Mouse (Mus musculus) brown adipose tissue, adult 24 weeks (tissue): ENCODE results near the gene Tmem150b. TPM values are rescaled to one million over a fixed set of nuclear protein-coding genes. Genes with fewer than 3 reads are reported as not detected.

Experiments used
- H3K27ac ChIP-seq: fragments of 200-500 bp; replicated peaks from 2 replicates; pipeline ENCODE4 v1.5.1; 2012; ENCODE audit warnings: low read depth, mild to moderate bottlenecking, low read length
- H3K4me1 ChIP-seq: fragments of 200-500 bp; 2 replicates; pipeline ENCODE4 v1.6.1; 2012; ENCODE audit warnings: low read length, mixed read lengths; ENCODE audit not compliant: control insufficient read depth, insufficient read depth, insufficient read length
- H3K4me3 ChIP-seq: fragments of 200-500 bp; 2 replicates; pipeline ENCODE4 v1.5.1; 2012; ENCODE audit warnings: low read depth, mild to moderate bottlenecking, low read length, moderate library complexity; ENCODE audit not compliant: insufficient read depth
- polyA plus RNA-seq: library from polyadenylated mRNA; stranded (reverse); fragments of >200 nt; gene quantifications from 2 replicates; pipeline ENCODE4 v1.2.4, GENCODE M21; 2012; ENCODE audit not compliant: missing spikeins, insufficient read depth, insufficient read length

Tmem150b gene
- polyA plus RNA-seq, 1 experiment: not detected

GRCm38 (mm10) chr7:4693004-4693403 lies 32.0 kb downstream of the Tmem150b start:
- H3K4me1 ChIP-seq: no peaks in the 10 kb centered on the region
- no peak overlapping the region for H3K4me3 ChIP-seq
- no peak overlapping the region for H3K27ac ChIP-seq

GRCm38 (mm10) chr7:4690951-4691653 lies 33.9 kb downstream of the Tmem150b start:
- Histone ChIP-seq H3K27ac (no peak overlapping the region), H3K4me3 (peak overlapping the region; percentile 18; the same call in 1 of the 2 replicates), H3K4me1 (no peaks in the 10 kb centered on the region)

DNA sequence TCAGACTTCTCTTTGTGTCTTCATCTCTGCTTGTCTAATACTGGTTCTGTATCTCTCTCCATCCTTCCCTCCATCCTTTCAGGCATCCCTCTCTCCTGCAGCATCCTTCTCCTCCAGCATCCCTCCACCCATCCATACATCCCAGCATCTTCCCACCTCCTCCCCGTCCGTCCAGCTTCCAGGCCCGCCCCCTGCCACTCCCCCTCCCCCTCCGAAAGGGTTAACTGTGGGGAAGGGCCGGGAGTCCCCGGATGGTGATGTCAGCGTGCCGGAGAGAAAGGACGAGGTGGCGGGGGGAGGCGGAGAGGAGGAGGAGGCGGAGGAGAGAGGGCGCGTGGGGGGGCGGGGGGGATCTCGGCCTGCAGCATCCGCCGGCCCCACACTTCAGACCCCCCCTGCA lies 34.7 kb downstream of the Tmem150b start, which contains the start of gene Brsk1:
Gene Brsk1, plus strand, starts transcription at position 218 of the 400 bp plus-strand sequence.
- Histone ChIP-seq H3K4me3 (peak within 1 kb of the TSS; percentile 18; the same call in 1 of the 2 replicates), H3K27ac (no peak within 1 kb of the TSS), H3K4me1 (no peaks in the 10 kb centered on the region)

DNA sequence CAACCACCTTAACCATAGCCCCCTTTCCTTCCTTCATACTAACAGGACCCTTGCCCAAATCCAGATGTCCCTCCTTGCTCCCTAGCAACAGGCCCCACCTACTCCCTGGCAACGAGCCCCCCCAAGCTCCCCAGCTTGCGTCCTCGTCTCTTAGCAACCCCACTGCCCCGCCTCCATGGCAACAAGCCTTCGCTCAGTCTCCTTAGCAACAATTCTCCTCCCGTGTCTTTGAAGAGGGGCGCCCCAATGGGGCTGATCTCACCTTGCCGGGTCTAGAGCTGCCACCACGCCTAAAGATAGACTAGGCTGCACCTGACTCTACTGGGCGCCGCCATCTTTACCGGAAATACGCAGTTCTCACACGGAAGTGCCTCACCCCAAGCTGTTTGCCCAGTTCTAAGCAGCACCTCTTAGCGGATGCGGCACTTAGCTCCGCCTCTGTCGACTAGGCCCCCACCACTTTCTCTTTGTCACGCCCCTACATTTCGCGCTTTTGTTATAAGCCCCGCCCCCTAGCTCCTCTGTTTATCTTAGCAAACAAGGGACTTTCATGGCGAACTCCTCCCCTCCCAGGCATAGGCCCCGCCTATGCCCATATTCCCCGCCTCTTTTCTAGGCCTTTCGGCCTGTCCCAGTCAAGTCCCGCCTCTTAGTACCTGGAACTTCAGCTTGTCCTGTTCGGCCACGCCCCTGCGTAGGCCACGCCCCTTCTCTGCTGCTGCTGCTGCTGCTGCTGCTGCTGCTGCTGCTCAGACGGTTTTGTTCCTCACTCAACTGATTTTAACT lies 40.2 kb downstream of the Tmem150b start, which contains the start of gene Hspbp1:
Gene Hspbp1, minus strand, starts transcription at position 437 of the 786 bp plus-strand sequence.
- H3K4me3 ChIP-seq: peak within 1 kb of the TSS; percentile 74
- peak within 1 kb of the TSS; percentile 53 for H3K27ac ChIP-seq
- H3K4me1 ChIP-seq: peaks cover 6% of the 10 kb centered on the region

DNA sequence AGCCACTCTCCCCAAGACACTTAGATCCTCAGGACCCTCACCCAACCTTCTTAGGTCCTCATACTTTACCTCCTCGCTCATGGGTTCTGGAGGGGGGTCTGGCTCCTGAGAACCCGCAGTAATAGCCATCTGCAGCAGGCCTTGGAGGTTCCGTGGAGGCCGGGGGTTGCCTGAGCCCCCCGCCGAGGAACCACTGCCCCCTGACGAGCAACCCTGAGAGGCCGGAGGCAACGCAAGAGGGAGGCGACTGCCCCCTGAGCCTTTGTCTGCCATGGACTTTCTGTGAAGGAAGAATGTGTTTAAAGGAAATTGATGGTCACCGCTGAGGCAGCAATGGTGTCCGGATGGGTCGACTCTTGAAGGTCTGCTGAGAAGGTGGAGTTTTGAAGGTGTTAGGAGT lies 40.8 kb downstream of the Tmem150b start:
- Histone ChIP-seq H3K27ac (peak overlapping the region; percentile 53), H3K4me3 (peak overlapping the region; percentile 74), H3K4me1 (peaks cover 6% of the 10 kb centered on the region)

- peaks cover 6% of the 10 kb centered on the region for H3K4me1 ChIP-seq
- H3K4me3 ChIP-seq: no peak overlapping the region
Measured at GRCm38 (mm10) chr7:4683307-4683706, 41.7 kb downstream of the Tmem150b start.

DNA sequence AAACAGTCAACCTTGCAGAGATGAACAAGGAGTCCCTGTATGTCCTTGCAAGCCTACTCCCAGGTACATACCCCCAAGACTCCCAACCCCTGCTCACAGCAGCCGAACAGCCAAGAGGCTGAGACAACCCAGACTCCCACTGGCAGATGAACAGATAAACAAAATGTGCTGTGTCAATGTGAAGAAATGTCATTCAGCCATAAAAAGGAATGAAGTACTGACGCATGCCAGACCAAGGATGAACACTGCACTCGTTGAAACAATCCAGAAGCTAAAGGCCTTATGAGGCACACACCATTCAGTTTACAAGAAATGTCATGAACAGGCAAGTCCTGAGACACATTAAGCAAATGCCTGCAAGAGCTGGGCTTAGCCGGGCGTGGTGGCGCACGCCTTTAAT lies 49.8 kb downstream of the Tmem150b start:
- no peaks in the 10 kb centered on the region for H3K4me1 ChIP-seq
- H3K27ac ChIP-seq: no peak overlapping the region
- H3K4me3 ChIP-seq: no peak overlapping the region

More at GRCm38 (mm10) chr7:4683307-4683706, 41.7 kb downstream of the Tmem150b start:
- H3K27ac ChIP-seq: no peak overlapping the region

DNA sequence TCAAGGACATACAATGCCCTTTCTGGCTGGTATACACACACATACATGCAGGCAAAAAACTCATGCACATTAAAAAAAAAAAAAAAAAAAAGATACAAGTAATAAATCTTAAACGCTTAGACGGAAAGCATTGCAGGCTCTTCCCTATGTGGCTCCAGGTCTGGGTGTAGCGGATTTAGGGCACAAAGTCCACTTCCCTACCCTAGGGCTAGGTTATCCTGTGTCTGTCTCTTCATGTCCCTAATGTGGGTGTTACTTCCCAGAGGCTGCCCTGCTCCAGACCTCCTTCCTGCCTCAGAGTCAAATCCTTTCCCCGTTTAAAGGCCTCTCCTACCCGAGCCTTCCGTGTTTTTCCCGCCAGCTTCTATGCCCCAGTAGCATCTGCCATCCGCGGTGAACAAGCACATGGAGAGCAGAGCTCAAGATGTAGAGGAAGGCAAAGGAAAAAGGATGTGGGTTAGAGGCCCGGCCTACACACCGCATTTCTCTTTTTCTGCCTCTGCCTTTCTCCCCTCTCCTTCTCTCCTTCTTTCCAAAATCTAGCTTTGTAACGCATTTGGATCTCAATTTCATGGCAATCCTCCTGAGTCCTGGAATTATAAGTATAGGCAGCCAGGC lies 50.8 kb downstream of the Tmem150b start:
- H3K4me3 ChIP-seq: no peak overlapping the region

DNA sequence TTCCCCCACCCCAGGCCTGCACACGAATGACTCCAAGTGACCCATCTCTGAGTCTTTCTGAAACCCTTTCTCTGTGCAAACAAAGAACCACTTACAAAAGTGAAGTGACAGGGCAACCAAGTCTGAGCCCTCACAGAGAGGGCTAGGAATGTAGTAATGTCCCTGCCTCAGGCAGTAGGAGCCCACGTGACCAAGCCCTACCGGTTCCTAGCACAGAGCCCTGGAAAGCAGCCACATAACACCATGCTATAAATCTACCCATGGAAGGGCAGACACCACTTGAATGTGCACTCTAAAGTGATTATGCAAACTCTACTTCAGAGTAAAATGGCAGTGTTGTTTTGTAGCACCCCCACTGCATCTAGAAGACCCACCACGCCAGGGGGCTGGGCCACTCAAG lies 53.1 kb downstream of the Tmem150b start:
- Histone ChIP-seq H3K4me1 (no peaks in the 10 kb centered on the region), H3K27ac (no peak overlapping the region), H3K4me3 (no peak overlapping the region)

More for the DNA sequence above, 50.8 kb downstream of the Tmem150b start:
- H3K4me1 ChIP-seq: no peaks in the 10 kb centered on the region
- H3K27ac ChIP-seq: no peak overlapping the region

- Histone ChIP-seq H3K4me3 (no peak overlapping the region), H3K4me1 (no peaks in the 10 kb centered on the region), H3K27ac (no peak overlapping the region)
Measured at GRCm38 (mm10) chr7:4670655-4671255, 54.3 kb downstream of the Tmem150b start.

- no peaks in the 10 kb centered on the region for H3K4me1 ChIP-seq
- H3K4me3 ChIP-seq: no peak overlapping the region
- no peak overlapping the region for H3K27ac ChIP-seq
Measured at GRCm38 (mm10) chr7:4669156-4669555, 55.9 kb downstream of the Tmem150b start.

DNA sequence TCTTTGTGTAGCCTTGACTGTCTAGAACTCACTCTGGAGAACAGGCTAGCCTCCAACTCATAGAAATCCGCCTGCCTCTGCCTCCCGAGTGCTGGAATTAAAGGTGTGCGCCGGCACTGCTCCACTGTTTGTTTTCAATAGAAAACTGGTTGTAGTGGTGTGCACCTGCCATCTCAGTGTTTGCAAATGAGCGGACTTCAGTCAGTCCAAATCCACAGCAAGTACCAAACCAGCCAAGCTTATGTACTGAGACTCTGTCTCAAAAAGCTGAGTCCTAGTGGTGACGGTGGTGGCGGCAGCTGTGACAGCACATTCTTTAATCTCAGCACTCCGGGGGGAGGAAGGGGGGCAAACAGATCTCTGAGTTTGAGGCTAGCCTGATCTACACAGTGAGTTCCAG lies 56.5 kb downstream of the Tmem150b start:
- H3K4me1 ChIP-seq: no peaks in the 10 kb centered on the region
- H3K27ac ChIP-seq: no peak overlapping the region
- no peak overlapping the region for H3K4me3 ChIP-seq

GRCm38 (mm10) chr7:4666871-4667270 lies 58.2 kb downstream of the Tmem150b start:
- no peaks in the 10 kb centered on the region for H3K4me1 ChIP-seq
- no peak overlapping the region for H3K4me3 ChIP-seq
- no peak overlapping the region for H3K27ac ChIP-seq

GRCm38 (mm10) chr7:4663742-4664141 lies 61.3 kb downstream of the Tmem150b start:
- H3K27ac ChIP-seq: no peak overlapping the region
- no peak overlapping the region for H3K4me3 ChIP-seq
- no peaks in the 10 kb centered on the region for H3K4me1 ChIP-seq

- Histone ChIP-seq H3K4me3 (no peak overlapping the region), H3K27ac (no peak overlapping the region), H3K4me1 (no peaks in the 10 kb centered on the region)
Measured at GRCm38 (mm10) chr7:4663179-4663578, 61.9 kb downstream of the Tmem150b start.
